Mouse (Mus musculus) cerebellum, postnatal 25 days (tissue): ENCODE data around the gene Zc3h12c.
"Not testable (repeated sequence)": the region's sequence is repeated elsewhere in the genome, so short reads cannot be mapped to it uniquely, and the experiment has no call there.

Experiments
- DNase-seq, 2 experiments: peaks; one replicate each; pipeline ENCODE4 v3.0.0; 2021; ENCODE audit warnings: mixed read lengths in 2 of 2

The Zc3h12c gene

DNA sequence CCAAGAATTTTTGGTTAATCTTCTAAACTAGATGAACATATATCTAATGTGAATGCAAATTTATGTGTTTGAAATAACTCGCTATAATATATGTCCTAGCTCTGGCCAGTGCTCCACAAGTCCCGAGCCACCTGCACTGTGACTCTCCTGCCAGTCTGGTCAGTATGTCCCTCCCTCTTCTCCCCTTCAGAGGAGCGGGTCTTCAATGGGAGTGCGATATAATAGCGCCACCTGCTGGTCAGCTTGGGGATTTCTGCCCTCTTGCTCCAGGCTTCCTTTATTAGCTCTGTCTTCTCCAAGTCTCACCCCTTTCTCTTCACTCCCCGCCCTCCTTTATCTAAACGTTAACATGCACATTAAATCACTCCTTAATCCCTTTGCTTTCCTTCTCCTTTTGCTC lies 69.8 kb downstream of the Zc3h12c start:
- DNase-seq = peak; percentile 85 to 88

DNA sequence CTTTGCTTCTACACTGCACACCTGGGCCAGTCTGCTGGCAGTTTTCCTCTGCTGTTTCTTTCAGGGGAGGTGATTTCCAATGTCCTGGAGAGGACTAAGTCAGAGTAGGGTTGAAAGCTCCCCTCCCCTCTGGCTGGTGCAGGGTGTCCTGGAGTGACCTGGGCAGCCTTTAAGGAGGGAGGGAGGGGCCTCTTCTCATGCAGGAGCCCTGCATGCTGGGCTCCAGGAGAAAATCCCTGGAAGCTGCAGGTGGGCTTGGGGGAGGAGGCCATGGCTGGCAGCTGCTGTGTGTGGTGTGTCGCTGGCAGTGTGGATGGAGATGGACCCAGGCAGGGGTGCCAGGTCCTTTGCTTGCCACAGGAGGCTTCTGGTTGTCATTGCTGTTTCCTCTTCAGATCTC lies 71.0 kb downstream of the Zc3h12c start:
- DNase-seq = no peak

- no peak for DNase-seq
Measured at GRCm38 (mm10) chr9:52095666-52096065, 72.7 kb downstream of the Zc3h12c start.

- no peak for DNase-seq
Measured at GRCm38 (mm10) chr9:52094471-52094980, 73.8 kb downstream of the Zc3h12c start.

DNA sequence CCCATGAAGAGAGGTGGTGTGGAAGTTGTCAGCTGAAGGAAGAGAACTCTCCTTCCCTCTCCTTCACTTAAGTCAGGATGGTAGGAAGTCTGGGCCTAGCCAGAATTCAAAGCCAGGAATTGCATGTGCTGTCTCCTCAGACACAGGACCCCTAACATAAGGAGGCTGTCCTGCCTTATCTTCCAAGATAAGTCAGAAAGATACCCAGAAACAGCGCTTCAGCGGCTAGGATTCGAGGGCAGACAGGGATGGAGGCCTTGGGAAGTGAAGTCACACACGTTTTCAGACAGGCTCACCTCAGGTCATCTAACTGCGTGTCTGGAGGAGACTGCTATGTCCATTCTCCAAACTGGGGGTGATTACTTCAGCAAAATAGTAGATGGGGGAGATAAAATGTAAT lies 74.4 kb downstream of the Zc3h12c start:
- DNase-seq = no peak

DNA sequence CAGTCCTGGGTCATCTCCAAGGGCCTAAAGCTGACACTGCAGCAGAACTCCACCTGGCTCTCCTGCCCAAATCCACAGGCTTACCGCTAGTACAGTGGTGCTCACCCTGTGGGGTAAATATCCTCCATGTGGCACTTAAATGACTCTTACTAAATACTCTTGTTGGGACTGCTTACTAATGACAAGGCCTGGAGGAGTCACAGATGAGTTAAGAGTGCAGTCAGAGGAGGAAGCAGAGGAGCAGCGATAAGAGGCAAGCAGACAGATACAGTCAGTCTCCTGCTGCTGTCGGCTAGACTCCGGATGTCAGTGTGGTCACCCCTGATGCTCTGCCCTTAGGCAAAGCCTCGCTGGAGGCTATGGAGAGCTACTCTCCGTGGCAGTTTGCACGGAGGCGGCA lies 75.3 kb downstream of the Zc3h12c start:
- no peak for DNase-seq

- no peak for DNase-seq
Measured at GRCm38 (mm10) chr9:52092311-52092710, 76.1 kb downstream of the Zc3h12c start.

DNA sequence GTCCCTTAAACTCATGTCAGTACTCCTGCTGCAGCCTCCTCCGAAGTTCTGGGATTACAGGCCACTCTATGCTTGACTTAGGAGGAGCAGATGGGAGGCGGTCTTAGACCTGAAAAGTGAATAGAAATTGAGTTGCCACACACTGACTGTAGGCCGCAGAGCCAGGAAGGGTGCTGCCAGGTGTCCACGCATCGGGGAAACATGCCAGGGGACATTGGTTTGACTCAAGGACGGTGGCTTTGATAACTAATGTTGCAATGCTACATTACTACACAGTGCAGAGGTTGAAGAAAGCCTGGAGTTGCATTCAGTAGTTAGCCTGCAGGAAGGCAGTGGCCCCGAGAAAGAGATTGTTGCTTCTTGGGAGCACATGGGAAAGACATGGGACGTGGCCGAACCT lies 76.6 kb downstream of the Zc3h12c start:
- DNase-seq = no peak

- no peak for DNase-seq
Measured at GRCm38 (mm10) chr9:52082414-52082813, 86.0 kb downstream of the Zc3h12c start.

DNA sequence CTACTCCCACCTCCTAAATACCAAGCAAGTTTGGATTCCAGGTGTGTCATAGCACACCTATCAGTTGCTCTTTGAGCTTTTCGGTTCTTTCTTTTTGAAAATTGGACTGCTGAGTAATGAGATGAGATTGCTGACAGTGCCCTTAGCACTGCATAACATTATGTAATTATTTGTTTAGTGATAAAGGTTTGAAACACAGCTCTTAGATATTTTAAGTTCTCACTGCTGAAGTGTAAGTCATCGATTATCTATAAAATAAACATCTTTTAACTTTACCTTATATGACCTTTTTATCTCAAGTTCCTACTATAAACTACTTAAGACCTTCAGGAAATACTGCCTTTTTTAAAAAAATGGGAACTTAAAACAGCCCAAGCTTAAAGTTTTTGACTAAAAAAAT lies 86.4 kb downstream of the Zc3h12c start:
- DNase-seq = no peak

- no peak for DNase-seq
Measured at GRCm38 (mm10) chr9:52077692-52078091, 90.7 kb downstream of the Zc3h12c start.

DNA sequence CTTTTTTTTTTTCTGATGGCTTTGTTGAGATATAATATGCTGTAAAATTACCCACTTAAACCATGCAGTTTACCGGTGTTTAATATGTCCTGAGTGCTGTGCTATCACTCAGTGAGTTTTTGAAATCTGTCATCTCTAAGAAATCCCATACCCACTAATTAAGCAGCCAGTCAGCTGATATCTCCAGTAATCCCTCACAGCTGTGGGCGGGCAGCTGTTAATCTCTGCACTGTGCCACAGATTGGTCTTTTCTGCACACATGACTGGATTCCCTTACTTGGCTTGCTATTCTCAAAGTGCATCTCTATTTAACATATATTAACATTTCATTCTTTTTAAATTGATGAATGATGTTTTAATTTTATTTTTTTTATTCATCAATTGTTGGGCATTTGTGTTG lies 92.3 kb downstream of the Zc3h12c start:
- DNase-seq = no peak

GRCm38 (mm10) chr9:52072202-52072601 lies 96.2 kb downstream of the Zc3h12c start:
- DNase-seq = no peak

- DNase-seq = not testable (repeated sequence)
Measured at GRCm38 (mm10) chr9:52071352-52071751, 97.0 kb downstream of the Zc3h12c start.

DNA sequence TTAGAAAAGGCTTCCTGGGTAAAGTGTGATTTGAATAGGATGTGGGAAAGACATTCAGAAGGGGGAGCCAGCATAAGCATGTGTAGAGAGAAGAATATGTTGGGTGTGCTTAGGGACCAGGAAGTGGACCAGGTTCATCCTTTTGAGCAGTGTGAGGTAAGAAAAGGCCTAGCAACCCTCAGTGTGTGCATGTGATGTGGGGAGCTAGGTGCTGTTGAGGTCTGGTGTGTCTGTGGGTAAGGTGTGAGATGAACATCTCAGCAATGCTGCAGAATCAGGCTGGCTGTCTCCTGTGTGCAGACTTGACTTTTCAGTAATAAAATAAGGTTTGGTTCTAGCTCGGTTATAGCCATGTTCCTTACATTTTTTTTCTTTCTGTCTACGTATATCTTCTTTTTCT lies 98.3 kb downstream of the Zc3h12c start:
- no peak for DNase-seq
